Mouse (Mus musculus) cerebellum, adult 2 months (tissue): Measurements from ENCODE around the gene Adamts6. TPM values are rescaled to one million over a fixed set of nuclear protein-coding genes. Genes with fewer than 3 reads are reported as not detected.

Experiments used
- DNase-seq, 2 experiments: peaks; one replicate each; pipeline ENCODE4 v3.0.0; 2021
- H3K27ac ChIP-seq: fragments of 200-500 bp; 2 replicates; pipeline ENCODE4 v1.5.1; 2012; ENCODE audit warnings: low read length, control low read depth, inconsistent platforms; ENCODE audit not compliant: insufficient read depth
- H3K27me3 ChIP-seq: fragments of 200-500 bp; 2 replicates; pipeline ENCODE4 v1.6.1; 2012; ENCODE audit warnings: inconsistent platforms, mild to moderate bottlenecking, low read length, moderate library complexity; ENCODE audit not compliant: control insufficient read depth, insufficient read depth
- H3K4me1 ChIP-seq: fragments of 200-500 bp; 2 replicates; pipeline ENCODE4 v1.6.1; 2011; ENCODE audit warnings: low read length; ENCODE audit not compliant: control insufficient read depth, insufficient read depth
- H3K4me3 ChIP-seq: fragments of 200-500 bp; replicated peaks from 2 replicates; pipeline ENCODE3; 2011; ENCODE audit warnings: mild to moderate bottlenecking, low read depth, low read length, control low read depth; ENCODE audit not compliant: insufficient read depth
- CTCF ChIP-seq: fragments of 200-500 bp; IDR thresholded peaks from 2 replicates; pipeline ENCODE4 v1.5.1; 2011; ENCODE audit warnings: low read depth, mild to moderate bottlenecking, control low read depth, low read length, moderate library complexity, borderline replicate concordance; ENCODE audit not compliant: insufficient read depth
- POLR2A ChIP-seq: fragments of 200-500 bp; IDR thresholded peaks from 2 replicates; pipeline ENCODE4 v1.6.1; 2011; ENCODE audit warnings: low read length, control low read depth, borderline replicate concordance; ENCODE audit not compliant: insufficient read depth
- WGBS: fragments of 180-500 bp; shearing (Covaris S2); methylation state at CpG from one replicate; pipeline ENCODE4 v1.1.7; 2018; 5-methylcytosine and 5-hydroxymethylcytosine counted together
- polyA plus RNA-seq: library from polyadenylated mRNA; depleted of rRNA; stranded (reverse); fragments of >200 nt; gene quantifications from 2 replicates; pipeline ENCODE4 v1.2.3, GENCODE M21; 2012; rRNA removed

Gene Adamts6
- polyA plus RNA-seq: 4.6 and 5.0 TPM in 2 replicates

- H3K4me1 ChIP-seq: no peaks in the 10 kb centered on the region
- peak; percentile 23 for DNase-seq
- no peak for TF ChIP-seq CTCF
- no peak for TF ChIP-seq POLR2A
- H3K27ac ChIP-seq: peak within 1 kb of the TSS; percentile 59; the same call in 1 of the 2 replicates
- peak within 1 kb of the TSS; percentile 80 for H3K4me3 ChIP-seq
- no peaks in the 10 kb centered on the region for H3K27me3 ChIP-seq
- under 1% methylated on average over 23 of the region's 23 CpGs for WGBS
Observed at GRCm38 (mm10) chr13:104287366-104288225, at the start of gene Adamts6. Gene Adamts6, plus strand, starts transcription at chr13:104287835.

DNA sequence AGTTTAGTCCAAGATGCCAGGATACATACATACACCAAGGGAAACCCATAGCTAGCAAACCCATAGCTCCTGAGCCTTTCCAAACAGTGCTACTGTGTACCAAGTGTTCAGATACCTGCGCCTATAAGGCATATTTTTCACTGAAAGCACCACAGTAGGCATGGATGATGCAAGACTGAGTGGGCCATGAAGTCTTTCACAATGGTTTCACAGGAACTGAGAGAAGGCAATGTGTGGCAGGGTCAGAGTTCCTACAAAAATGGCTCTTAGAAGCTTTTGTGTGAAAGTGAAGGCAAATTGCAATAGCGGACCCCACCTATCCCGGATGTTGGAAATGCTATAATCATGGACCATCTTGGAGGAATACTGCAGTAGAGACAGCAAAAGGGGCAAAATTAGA lies 28.6 kb upstream of the Adamts6 start:
- H3K27ac ChIP-seq: no peak overlapping the region
- DNase-seq: no peak
- WGBS: 93% methylated on average over 3 of the region's 3 CpGs
- no peaks in the 10 kb centered on the region for H3K4me1 ChIP-seq
- TF ChIP-seq CTCF (no peak), POLR2A (no peak)
- H3K27me3 ChIP-seq: no peaks in the 10 kb centered on the region
- no peak overlapping the region for H3K4me3 ChIP-seq

DNA sequence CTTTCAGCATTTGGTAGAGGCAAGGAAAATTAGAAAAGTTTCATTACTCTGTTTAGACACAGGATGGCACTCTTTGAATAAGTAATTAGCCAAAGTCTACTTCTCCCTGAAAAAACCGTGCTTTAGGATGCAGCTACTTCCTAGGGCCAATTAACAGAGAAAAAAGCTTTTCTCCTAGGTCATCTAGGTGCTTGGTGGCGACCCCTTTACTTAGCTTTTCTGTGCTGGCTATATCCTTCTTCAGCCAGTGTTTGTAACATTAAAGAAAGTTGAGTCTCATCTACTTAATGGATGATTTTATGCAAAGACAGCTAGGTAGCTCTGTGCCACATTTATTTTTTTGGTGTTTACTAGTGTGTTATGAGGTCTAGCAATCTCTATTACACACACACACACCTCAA lies 2.6 kb upstream of the Adamts6 start:
- Histone ChIP-seq H3K4me1 (no peaks in the 10 kb centered on the region), H3K27ac (no peak overlapping the region), H3K27me3 (no peaks in the 10 kb centered on the region), H3K4me3 (no peak overlapping the region)
- TF ChIP-seq POLR2A (no peak), CTCF (peak; percentile 50; the same call in 1 of the 2 replicates)
- WGBS: 2% methylated on average over 2 of the region's 2 CpGs
- DNase-seq: peak; percentile 26 to 55

DNA sequence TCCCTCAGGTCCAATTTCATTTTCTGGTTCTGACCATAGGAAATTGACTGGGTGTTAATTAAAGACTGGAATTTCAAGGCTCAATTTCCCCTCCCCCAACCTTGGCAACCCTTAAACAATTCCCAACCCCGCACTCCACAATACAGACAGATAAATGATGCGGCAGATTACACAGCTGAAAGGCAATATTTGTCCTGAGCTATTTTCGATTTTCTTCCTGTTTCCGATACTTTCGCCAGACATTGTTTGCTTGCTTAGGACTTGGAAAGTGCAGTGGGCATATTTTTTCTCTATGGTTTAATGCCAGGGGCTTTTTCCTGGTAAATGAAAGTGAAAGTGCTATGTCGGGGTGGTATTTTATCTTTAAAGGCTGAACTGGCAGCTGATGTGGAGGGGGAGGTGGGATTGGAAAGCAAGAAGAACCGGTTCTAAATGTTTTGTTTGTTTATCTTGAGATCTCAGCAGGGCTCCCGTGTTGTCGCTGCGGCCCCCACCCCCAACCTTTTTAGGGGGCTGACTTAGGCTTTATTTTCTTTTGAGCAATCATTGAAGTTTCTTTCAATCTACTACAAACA lies 1.8 kb upstream of the Adamts6 start:
- Histone ChIP-seq H3K27me3 (no peaks in the 10 kb centered on the region), H3K4me3 (peak overlapping the region; percentile 47), H3K27ac (peak overlapping the region; percentile 51; the same call in 1 of the 2 replicates), H3K4me1 (no peaks in the 10 kb centered on the region)
- under 1% methylated on average over 10 of the region's 10 CpGs for WGBS
- no peak for TF ChIP-seq POLR2A
- TF ChIP-seq CTCF: no peak
- DNase-seq: peak; percentile 23 to 32

DNA sequence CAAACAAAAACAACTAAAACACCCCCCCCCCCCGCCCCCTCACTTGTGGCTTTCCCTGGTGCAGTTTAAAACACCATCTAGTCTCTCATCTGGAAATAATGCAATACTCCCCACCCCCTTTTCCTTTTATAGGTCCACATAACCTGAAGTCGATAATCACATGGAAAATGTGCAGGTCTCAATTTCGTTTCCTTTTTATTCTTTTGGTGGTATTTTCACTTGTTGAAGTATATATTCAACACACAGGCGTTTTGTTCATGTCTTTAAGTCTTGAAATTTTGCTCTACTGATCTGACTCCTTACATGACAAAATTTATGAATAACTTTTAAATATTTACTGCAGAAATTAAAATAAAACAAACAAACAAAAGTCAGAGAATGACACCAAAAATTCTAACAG lies 1.3 kb upstream of the Adamts6 start:
- 0% methylated on average over 4 of the region's 4 CpGs for WGBS

DNA sequence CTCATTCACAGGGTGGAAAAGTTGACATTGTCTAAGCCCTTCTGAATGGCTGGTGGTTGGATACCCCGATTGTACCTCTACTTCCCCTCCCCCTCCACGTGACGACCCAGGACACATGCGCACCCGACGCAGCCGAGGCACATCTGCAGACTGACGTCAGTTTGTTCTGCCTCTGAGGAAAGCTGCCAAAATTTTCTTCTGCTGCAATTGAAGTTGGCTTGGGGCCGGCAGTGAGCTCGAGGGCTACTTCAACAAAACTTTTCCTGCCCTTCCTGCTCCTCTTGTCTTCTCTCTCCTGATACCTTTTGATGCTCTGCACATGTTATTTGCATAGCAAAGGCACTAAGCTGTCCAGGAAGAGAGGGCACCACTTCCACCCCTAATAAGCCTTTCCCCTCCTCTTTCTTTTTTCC lies 732 bp upstream of the Adamts6 start:
- TF ChIP-seq CTCF (no peak), POLR2A (no peak)
- peak overlapping the region; percentile 59; the same call in 1 of the 2 replicates for H3K27ac ChIP-seq

More for the DNA sequence above, 1.3 kb upstream of the Adamts6 start:
- peak in 1 of 2 experiments; percentile 14 for DNase-seq
- Histone ChIP-seq H3K27ac (no peak overlapping the region), H3K27me3 (no peaks in the 10 kb centered on the region), H3K4me3 (peak overlapping the region; percentile 80), H3K4me1 (no peaks in the 10 kb centered on the region)
- no peak for TF ChIP-seq CTCF
- no peak for TF ChIP-seq POLR2A

GRCm38 (mm10) chr13:104288226-104288859 lies 708 bp downstream of the Adamts6 start:
- Histone ChIP-seq H3K27ac (no peak overlapping the region), H3K4me1 (no peaks in the 10 kb centered on the region), H3K27me3 (no peaks in the 10 kb centered on the region), H3K4me3 (peak overlapping the region; percentile 56)
- peak; percentile 50 to 56 for DNase-seq
- TF ChIP-seq CTCF (no peak), POLR2A (no peak)
- WGBS: 0% methylated on average over 7 of the region's 7 CpGs

More for the DNA sequence above, 732 bp upstream of the Adamts6 start:
- WGBS: 1% methylated on average over 10 of the region's 10 CpGs
- Histone ChIP-seq H3K4me3 (peak overlapping the region; percentile 80), H3K4me1 (no peaks in the 10 kb centered on the region), H3K27me3 (no peaks in the 10 kb centered on the region)
- peak; percentile 73 to 77 for DNase-seq

DNA sequence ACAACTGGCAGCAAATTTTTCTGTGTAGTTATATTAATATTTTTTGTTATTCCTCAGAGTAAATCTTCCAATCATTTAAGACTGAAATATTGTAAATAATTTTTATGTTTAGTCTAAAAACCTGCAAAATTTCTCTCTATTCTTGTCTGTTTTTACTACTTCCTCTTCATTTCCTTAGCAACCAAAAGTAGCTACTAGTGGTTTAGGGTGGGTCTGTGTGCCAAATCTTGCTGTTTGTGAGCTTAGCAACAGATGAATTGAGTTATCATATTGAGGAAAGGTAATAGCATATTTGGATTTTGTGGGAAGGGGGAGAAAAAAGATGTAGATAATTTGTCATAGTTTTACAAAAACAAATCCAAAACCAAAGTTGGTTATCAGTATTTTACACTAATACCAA lies 1.5 kb downstream of the Adamts6 start:
- no peak overlapping the region for H3K4me3 ChIP-seq

More for the DNA sequence above, 1.5 kb downstream of the Adamts6 start:
- TF ChIP-seq CTCF: no peak
- TF ChIP-seq POLR2A: no peak
- H3K27ac ChIP-seq: no peak overlapping the region
- no peaks in the 10 kb centered on the region for H3K27me3 ChIP-seq
- H3K4me1 ChIP-seq: no peaks in the 10 kb centered on the region
- DNase-seq: no peak
